Mouse (Mus musculus) thymus, adult 2 months (tissue): ENCODE measurements at regions not wholly inside any gene's neighbourhood (a gene's known extent, or its start where the extent isn't known, plus 50 kb on each side); places are given as distances from the start of the nearest gene placed in this dataset.

Experiments
- CTCF ChIP-seq: fragments of 200-500 bp; IDR thresholded peaks from 2 replicates; pipeline ENCODE4 v1.5.1; 2012; ENCODE audit warnings: mild to moderate bottlenecking, control low read depth, low read length, moderate library complexity, borderline replicate concordance; ENCODE audit not compliant: control insufficient read depth, poor library complexity, insufficient read depth; ENCODE audit errors: extremely low read depth
- POLR2A ChIP-seq: fragments of 200-500 bp; IDR thresholded peaks from 2 replicates; pipeline ENCODE4 v1.6.1; 2012; ENCODE audit warnings: mild to moderate bottlenecking, low read length, control low read depth, moderate library complexity; ENCODE audit not compliant: control insufficient read depth, poor library complexity, insufficient read depth; ENCODE audit errors: extremely low read depth

- TF ChIP-seq CTCF: no peak
- no peak for TF ChIP-seq POLR2A
Observed at GRCm38 (mm10) chr17:79786691-79787090, 71.8 kb upstream of the Cyp1b1 start.
